Mouse (Mus musculus) olfactory bulb, adult 2 months (tissue): Measurements from ENCODE around the gene Ppcdc.

Experiments used
- CTCF ChIP-seq: fragments of 200-500 bp; IDR thresholded peaks from 2 replicates; pipeline ENCODE4 v1.5.1; 2012; ENCODE audit warnings: low read depth, mild to moderate bottlenecking, low read length, moderate library complexity; ENCODE audit not compliant: insufficient read depth
- POLR2A ChIP-seq: fragments of 200-500 bp; IDR thresholded peaks from 2 replicates; pipeline ENCODE4 v1.6.1; 2012; ENCODE audit warnings: mild to moderate bottlenecking, low read depth, low read length, moderate library complexity; ENCODE audit not compliant: insufficient read depth

GRCm38 (mm10) chr9:57436166-57436565 is 3.8 kb downstream of the Ppcdc start:
- no peak for TF ChIP-seq CTCF
- TF ChIP-seq POLR2A = no peak
